Mouse (Mus musculus) embryo, embryonic 10.5 days (tissue): ENCODE data around the gene Lysmd1.
"Not testable (repeated sequence)": the region's sequence is repeated elsewhere in the genome, so short reads cannot be mapped to it uniquely, and the experiment has no call there.

Experiments used
- DNase-seq: peaks from one replicate; pipeline ENCODE4 v3.0.0-alpha.2; 2015; ENCODE audit warnings: low spot score

The Lysmd1 gene

DNA sequence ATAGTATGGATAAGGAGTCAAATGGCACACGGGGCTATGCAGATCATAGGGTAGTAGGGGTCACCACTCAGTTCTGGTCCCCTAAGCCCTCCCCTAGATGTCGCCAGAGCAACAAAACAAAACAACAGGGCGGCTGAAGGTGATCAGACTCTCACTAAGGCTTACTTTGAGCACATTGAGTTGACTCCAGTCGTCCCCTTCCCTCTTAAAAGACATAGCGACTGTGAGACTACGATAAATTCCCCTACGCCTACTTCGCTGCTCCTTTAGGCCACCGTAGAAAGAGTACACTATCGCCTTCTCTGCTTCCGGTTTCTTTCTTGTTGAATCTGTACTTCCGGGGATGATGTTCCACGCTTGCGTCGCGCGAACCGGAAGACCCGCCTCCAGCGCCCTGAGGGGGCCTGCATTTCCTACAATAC lies at the start of gene Lysmd1, which contains the start of gene Scnm1:
Lysmd1 (plus strand) TSS at position 409 of the 422 bp plus-strand sequence.
Scnm1 (minus strand) TSS at position 332 of the 422 bp plus-strand sequence.
- DNase-seq = peak; percentile 97

DNA sequence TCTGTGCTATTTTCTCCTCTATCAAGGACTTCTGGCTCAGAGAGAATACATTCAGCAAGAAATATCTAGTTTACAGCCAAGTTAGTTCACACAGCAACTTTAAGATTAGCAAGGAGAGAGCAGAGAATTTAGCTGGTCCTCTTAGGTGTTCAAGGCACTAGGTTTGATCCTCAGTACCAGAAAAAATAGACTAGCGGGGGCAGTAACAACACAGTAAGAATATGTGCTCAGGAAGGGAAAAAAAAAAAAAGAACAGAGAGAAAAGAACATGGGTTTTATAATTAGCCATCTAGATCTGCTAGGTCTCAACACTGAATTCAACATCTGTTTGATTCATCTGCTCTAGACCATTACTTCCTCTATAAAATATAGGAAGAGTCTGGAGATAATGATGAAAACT lies 45.8 kb upstream of the Lysmd1 start:
- DNase-seq = no peak

DNA sequence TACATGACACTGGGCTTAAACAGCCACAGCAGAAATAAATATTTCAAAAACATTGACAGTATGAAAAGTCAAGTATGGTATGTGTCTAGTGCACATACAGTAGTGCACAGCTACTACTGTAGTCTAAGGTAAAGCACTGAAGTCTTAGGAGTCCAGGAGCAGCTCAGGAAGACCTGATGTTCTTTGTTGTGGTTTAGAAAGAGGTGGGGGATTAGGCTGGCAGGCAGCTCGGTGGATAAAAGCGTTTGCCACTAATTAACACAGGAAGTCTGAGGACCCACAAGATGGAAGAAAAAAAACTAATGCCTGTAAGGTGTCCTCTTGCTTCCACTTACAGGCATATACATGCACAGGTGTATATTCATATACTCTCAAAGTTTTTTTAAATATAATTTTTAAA lies 33.0 kb upstream of the Lysmd1 start:
- DNase-seq = no peak

GRCm38 (mm10) chr3:95105121-95105520 lies 28.8 kb upstream of the Lysmd1 start:
- no peak for DNase-seq

GRCm38 (mm10) chr3:95105586-95106337 lies 28.1 kb upstream of the Lysmd1 start:
- DNase-seq = no peak

- peak; percentile 100 for DNase-seq
These were observed 27.4 kb upstream of the Lysmd1 start, which contains the start of gene Pip5k1a for GRCm38 (mm10) chr3:95106338-95107117. Gene Pip5k1a, minus strand, starts transcription at chr3:95106930.

- not testable (repeated sequence) for DNase-seq
These were observed 26.6 kb upstream of the Lysmd1 start for GRCm38 (mm10) chr3:95107308-95107707.

- peak; percentile 32 for DNase-seq
These were observed 26.0 kb upstream of the Lysmd1 start for GRCm38 (mm10) chr3:95107898-95108297.

GRCm38 (mm10) chr3:95110911-95111726 lies 22.8 kb upstream of the Lysmd1 start, which contains the start of gene Vps72:
Gene Vps72, plus strand, starts transcription at chr3:95111022.
- DNase-seq = peak; percentile 96

- DNase-seq = no peak
These were observed 21.1 kb upstream of the Lysmd1 start for GRCm38 (mm10) chr3:95112760-95113159.

DNA sequence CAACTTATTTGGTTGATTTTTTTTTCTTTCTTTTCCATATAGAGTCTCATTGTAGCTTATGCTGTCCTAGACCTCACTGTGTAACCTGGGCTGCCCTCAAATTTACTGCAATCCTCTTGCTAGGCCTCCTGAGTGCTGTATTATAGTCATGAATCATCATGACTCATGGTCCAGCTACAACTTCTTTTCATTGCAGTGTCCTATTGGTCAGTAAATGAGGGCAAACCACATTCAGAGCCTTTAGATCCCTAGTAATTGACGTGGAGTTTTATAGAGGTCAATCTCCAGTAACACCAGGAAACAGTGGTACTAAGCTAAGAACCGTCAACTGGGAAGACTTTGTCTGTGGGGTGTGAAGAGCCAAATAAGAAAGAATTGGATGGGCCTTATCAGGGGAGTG lies 16.1 kb upstream of the Lysmd1 start:
- no peak for DNase-seq

DNA sequence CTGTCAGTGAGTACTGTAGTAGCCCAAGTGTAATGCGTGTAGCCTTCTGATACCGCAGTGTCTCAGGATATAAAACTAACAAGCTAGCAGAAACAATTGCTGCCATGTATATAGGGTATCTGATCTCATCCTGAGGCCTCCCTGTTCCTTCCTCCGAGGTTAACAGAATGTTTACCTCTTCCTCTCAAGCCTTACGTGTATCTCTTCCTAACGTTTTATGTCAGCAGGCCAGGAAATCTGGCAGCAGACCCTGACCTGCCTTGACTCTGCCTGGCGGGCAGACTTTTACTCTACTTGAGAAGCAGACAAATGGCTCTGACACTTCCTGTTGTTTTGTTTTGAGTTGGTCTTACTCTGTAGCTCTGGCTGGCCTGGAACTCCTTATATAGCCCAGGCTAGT lies 12.3 kb upstream of the Lysmd1 start:
- DNase-seq = no peak

DNA sequence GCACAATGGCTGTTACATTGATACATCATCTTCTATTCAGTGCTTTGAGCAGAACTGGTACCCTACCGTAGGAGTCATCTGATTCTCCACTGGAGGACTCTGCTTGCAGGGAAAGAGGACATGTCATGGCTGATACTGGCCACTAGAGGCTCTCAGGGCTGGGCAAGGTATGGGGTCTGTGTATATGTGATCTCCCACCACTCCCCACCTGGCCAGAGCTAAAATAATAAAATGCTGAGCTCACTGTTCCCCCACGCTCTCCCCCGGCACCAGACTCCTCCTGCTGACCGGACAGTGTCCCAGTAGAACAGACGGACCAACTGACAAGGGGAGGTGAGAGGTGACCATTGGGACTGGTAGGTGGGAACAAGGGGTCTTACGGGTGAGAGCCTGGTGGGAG lies 9.6 kb upstream of the Lysmd1 start, which contains the start of gene Tmod4:
Tmod4 (plus strand) TSS at position 231 of the 400 bp plus-strand sequence.
- peak; percentile 49 for DNase-seq

DNA sequence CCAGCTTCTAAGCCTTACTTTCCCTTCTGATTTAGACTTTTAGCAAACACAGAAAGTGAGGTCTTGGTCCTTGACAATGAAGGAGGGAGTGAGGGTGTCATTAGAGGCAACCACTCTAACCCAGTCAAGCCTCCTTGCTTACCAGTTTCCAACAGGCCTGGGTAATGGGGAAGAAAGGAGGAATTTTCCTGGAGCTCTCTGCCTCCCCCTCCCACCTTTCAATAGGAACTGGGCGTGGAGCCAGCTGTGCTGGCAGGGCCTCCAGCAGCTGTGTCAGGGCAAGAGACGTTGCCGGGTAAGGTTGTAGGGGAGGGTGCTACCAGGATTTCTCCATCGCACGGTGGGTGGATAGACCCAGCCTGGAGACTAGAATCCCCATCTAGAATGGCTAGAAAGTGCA lies 8.9 kb upstream of the Lysmd1 start:
- DNase-seq = no peak

GRCm38 (mm10) chr3:95129226-95129651 lies 4.6 kb upstream of the Lysmd1 start:
- DNase-seq = peak; percentile 49

- no peak for DNase-seq
These were observed 3.8 kb upstream of the Lysmd1 start for GRCm38 (mm10) chr3:95130081-95130480.

GRCm38 (mm10) chr3:95132389-95132788 lies 1.5 kb upstream of the Lysmd1 start:
- DNase-seq = not testable (repeated sequence)

DNA sequence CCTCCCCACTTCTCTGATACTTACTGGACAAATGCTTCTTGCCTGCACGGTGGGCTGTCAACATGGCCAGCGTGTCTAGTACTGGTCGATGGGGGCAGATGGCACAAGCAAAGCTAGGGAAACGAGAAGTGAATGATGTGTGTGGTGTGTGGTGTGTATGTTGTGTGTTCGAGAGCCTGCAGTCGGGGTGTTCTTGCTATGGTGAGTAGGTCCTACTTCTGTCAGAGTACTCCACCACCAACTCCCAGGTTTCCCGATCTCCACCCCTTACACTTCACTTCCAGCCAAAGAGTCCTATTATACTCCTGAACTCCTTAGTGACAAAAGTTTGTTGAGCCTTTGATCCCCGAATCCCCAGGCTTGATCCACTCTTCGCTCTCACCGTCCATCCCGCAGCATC lies 712 bp upstream of the Lysmd1 start:
- DNase-seq = no peak

DNA sequence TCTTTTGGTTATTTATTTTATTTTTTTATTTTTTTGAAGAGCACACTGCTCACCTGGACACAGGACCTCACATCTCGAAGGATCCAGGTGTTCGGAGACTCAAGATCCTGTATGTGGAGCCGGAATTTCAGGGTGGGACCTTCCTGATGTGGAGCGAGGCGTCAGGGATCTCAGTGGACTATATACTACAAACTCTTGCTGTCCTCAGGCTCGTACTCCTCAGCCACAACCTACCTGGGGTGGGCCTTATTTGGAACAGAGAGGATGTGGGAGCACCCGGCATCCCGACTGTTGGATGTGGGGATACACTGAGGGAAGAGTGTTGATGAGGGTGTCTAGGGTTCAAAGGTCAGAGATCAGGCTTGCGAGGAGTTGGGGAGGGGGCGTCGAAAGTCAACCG lies 245 bp downstream of the Lysmd1 start:
- DNase-seq = not testable (repeated sequence)

- peak; percentile 40 for DNase-seq
These were observed 1.1 kb downstream of the Lysmd1 start for GRCm38 (mm10) chr3:95135023-95135422.

DNA sequence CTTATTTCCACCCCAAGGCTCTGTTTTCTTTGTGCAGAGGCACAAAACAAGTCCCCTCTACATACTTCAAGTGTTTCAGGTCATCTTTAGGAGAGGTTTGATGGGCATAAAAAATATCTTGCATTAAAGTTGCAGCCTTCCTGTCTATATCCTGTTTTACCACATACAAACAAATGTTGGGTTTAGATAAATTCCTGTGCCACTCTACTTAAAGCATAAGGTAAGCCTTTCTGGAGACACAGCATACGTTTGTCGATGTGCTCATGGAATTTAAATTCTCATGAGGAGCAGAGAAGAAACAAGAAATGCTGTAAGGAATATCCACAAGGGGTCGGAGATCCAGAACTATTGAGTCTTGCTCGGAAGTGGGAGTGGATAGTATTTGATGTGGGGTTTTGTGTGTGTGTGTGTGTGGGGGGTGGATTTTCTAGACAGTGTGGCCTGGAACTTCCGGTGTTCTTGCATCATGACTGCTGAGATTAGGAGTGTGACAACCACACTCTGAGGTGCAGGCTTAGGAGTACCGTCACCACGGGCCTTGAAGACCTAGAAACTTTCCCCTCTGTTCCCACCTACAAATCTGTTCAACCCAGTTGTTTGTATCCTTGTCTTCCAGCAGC lies 1.7 kb downstream of the Lysmd1 start:
- no peak for DNase-seq
